In the genomic region with DNA sequence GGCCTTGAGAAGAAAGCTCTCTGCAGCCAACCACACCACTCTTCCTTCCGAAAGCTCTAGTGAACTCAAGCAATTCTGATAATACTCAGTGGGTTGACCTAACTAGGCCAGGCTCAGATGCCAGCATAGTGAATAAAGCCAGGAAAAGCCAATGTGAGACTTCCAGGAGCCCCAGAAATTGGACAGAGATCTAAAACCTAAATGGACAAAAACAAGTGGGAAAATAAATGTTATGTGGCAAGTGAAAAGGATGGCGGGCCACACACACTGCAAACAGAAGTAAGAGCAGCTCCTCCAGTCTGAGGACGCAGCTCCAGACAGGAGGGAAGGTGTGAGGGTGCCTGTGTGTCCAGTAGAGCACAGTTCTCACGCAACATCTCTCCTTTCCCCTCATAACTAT, we compare ENCODE assay signal across 22 mouse cellular contexts. TPM values are rescaled to one million over a fixed set of nuclear protein-coding genes. Genes with fewer than 3 reads are reported as not detected.
"Had no signal": no experiment of that assay in that cellular context is flagged by ENCODE, and none has a peak within 500 bp of the region (broad histone marks: within the 10 kb centered on the region; RNA-seq: fewer than 3 reads in every experiment).

No protein-coding gene starts in this region.

- H3K36me3 ChIP-seq: limb, embryonic 13.5 days; neural tube, embryonic 13.5 days had no signal

- DNase-seq: kidney, adult 9 months; kidney, postnatal 36 days; left cerebral cortex, postnatal 4 days; lung, adult 18-20 months; retina, postnatal 1 day; right cerebral cortex, postnatal 25 days; thymus, postnatal 36 days had no signal

- H3K27me3 ChIP-seq: limb, embryonic 13.5 days; neural tube, embryonic 13.5 days had no signal

- H3K4me3 ChIP-seq: limb, embryonic 13.5 days; neural tube, embryonic 13.5 days had no signal

- H3K4me1 ChIP-seq: limb, embryonic 13.5 days; neural tube, embryonic 13.5 days had no signal

- H3K27ac ChIP-seq: kidney, postnatal 0 days; limb, embryonic 13.5 days; liver, embryonic 14.5 days; neural tube, embryonic 13.5 days had no signal

- H3K9me3 ChIP-seq: limb, embryonic 13.5 days; neural tube, embryonic 13.5 days had no signal

- ATAC-seq: midbrain, embryonic 16.5 days had no signal

- H3K4me2 ChIP-seq: limb, embryonic 13.5 days; neural tube, embryonic 13.5 days had no signal

- H3K9ac ChIP-seq: limb, embryonic 13.5 days; liver, embryonic 14.5 days; neural tube, embryonic 13.5 days had no signal

RNA-seq across cellular contexts. Expression of gene Rfpl4b, which starts 26.7 kb away (rescaled TPM):
- total RNA-seq: layer of hippocampus, adult 18-20 months; layer of hippocampus, postnatal 14 days; left cerebral cortex, adult 18-20 months; left cerebral cortex, postnatal 10 days; left cerebral cortex, postnatal 4 days; liver, adult 2 months; megakaryocyte-erythroid progenitor cell, adult 5-6 weeks had no signal
- polyA plus RNA-seq: kidney, postnatal 0 days; liver, adult 2 months; liver, embryonic 14.5 days; lung, embryonic 16.5 days; midbrain, embryonic 16.5 days; neural tube, embryonic 13.5 days; small intestine, adult 2 months; stomach, embryonic 16.5 days; thymus, postnatal 0 days had no signal
